Mouse (Mus musculus): ENCODE measurements around the gene B3gnt2.

Gene B3gnt2

GRCm38 (mm10) chr11:22815877-22816276 is 44.9 kb downstream of the B3gnt2 start:
- in situ Hi-C loops (cut with MboI, MseI), result loop anchor here (5.0 kb wide), 1 partner anchor 36 kb away; no protein-coding TSS in a partner anchor

- in situ Hi-C loops (cut with MboI, MseI), result loop anchor here (5.0 kb wide), 1 partner anchor 37 kb away; no protein-coding TSS in a partner anchor
Measured at GRCm38 (mm10) chr11:22815143-22815542, 45.6 kb downstream of the B3gnt2 start.

- in situ Hi-C loops (cut with MboI, MseI), result no loop called here
Measured at GRCm38 (mm10) chr11:22813921-22814704, 46.6 kb downstream of the B3gnt2 start.

DNA sequence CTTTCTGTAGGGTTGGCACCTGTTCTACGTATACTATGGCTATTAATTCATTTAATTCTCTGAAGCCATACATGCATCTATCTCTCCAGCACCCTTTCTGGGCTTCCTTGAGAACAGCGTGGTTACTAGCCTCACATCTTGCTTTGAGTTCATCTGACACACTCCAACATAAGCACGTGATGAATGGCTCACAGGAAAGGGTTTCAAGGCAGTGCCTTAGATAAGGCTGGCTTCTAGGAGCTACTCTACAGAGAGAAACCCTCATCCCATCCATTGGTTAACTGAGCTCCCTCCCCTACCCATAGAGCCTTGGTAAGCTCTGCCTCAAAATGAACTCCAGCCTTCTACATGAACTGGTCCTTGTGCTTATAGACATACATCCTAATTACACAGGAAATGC is 47.3 kb downstream of the B3gnt2 start:
- in situ Hi-C loops (cut with MboI, MseI), result no loop called here

DNA sequence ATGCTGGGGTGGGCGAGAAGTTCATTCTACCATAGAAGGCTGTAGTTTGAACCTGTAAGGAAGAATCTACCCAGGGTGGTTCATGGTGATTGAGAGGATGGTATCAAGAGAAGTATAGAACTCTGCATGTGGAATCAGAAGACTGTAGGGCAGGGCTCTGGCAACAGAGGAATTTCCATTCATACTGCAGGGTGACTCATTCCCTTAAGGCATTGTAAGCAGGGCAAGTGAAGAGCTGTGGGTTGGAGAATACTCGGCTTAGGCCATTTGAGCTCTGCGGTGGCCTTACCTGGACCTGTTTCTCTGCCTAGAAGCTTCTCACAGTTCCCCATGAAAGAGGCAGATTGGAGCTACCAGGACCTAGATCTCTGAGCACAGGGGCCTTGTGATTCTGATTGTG is 49.3 kb downstream of the B3gnt2 start:
- in situ Hi-C loops (cut with MboI, MseI), result no loop called here

DNA sequence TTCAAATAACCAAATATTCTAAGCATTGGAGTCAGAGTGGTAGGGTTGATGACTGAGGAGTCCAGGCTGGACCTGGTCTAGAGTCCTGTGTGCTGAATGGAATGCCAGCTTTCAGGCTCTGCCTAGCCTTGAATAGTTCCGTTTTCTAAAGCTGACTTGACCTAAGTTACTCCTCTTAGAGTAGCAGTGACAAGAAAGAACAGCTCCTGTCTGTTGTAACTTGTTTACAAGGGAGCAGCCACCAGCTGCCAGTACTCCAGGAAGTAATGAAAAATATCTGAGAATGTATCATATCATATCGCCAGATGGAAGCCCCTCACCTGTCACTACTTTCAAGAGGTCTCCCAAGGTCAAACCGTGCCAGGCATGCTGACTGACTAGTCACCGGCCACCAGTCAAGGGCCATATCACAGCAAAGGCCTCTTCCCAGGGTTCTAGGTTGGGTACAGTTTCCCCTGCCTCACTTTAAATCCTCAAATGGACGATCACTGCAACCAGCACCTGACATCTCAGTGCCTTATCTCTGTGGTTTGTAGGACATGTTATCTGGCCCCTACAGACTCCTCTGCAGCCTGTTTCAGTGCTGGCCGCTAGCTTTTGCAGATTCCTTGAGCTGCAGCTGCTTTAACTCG is 51.2 kb downstream of the B3gnt2 start:
- in situ Hi-C loops (cut with MboI, MseI), result no loop called here

DNA sequence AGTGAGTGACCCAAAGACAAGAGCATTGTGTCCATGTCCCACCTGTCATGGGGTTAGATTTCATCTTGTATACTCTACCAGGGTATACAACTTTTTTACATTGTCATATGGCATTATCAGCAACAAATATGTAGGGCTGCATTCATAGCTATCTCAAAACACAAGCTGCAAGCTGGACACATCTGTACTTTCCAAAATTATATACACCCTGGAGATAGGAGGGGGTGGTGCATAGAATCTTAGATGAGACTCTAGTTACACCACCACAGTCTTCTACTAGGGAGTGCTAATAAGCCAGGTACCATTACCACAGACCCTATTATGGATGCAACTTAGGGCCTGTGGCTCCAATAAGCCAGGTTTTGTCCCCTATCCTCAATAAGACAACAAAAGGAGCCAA is 52.7 kb downstream of the B3gnt2 start:
- in situ Hi-C loops (cut with MboI, MseI), result no loop called here

DNA sequence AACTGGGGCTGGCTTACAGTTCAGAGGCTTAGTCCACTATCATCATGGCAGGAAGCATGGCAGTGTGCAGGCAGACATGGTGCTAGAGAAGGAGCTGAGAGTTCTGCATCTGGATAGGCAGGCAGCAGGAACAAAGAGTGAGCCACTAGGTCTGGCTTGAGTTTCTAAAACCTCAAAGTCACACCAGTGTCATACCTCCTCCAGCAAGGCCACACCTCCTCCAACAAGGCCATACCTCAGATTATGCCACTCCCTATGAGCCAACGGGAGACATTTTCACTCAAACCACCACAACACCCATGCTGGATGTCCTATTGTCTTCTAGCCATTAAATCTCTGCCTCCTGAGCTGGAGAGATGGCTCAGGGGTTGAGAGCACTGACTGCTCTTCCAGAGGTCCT is 55.6 kb downstream of the B3gnt2 start:
- in situ Hi-C loops (cut with MboI, MseI), result no loop called here

GRCm38 (mm10) chr11:22799987-22800424 is 60.8 kb downstream of the B3gnt2 start:
- in situ Hi-C loops (cut with MboI, MseI), result no loop called here

DNA sequence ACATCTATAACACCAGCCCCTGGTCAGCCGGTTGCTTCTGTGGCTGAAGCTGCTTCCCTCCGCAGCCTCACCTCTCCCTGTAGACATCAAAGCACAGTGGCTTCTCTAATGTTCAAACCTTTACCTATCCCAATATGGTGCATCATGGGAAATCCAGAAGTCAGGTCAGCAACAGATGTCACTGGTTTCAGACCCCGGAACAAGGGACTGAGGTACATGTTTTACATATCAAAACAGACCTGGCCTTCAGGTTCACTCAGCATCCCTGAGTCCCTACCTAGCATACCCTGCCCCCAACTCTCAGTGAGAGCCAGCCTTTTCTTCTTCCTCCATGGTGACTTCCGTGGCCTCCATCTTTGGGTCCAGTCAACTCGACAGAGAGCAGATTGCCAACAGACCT is 61.8 kb downstream of the B3gnt2 start:
- in situ Hi-C loops (cut with MboI, MseI), result no loop called here

DNA sequence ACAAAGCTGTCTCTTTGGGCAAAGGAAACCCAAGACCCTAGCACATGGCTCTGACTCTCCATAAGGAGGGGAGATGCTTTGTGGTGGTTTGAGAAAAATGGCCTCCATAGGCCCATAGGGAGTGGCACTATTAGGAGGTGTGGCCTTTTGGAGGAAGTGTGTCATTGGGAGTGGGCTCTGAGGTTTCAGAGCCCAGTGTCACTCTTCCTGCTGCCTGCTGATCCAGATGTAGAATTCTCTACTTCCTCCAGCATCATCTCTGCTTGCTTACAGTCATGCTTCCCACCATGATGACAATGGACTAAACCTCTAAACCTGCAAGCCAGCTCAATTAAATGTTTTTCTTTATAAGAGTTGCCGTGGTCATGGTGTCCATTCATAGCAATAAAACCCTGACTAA is 66.0 kb downstream of the B3gnt2 start:
- in situ Hi-C loops (cut with MboI, MseI), result no loop called here

- in situ Hi-C loops (cut with MboI, MseI), result no loop called here
Measured at GRCm38 (mm10) chr11:22793881-22794203, 66.9 kb downstream of the B3gnt2 start.

DNA sequence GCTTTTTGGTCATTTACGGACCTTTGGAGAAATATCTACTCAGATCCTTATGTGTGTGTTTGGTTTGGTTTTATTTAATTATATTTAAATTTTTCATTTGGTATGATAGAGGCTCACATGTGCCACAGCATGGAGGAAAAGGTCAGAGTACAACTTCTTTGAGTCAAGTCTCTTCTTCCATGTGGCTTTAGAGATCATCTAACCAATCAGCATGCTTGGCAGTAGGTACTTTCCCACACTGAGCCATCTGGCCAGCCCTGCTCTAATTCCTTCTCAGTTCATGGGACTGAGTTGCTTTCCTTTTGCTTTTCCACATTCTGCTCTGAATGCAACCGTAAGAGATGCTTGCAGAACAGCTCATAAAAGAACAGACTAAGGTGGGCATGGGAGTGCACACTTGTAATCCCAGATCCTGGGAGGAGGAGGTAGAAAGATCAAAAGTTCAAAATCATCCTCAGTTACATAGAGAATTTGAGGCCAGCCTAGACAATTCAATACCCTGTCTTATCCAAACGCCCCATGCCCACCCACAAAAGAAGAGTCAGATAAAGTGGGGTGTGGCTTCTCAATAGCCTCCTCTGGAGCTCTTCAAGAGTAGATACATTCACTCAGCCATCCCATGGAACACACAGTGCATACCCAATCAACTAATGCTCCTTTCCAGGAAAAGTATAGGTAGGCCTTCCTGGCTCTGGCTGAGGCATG is 67.4 kb downstream of the B3gnt2 start:
- in situ Hi-C loops (cut with MboI, MseI), result no loop called here

- in situ Hi-C loops (cut with MboI, MseI), result no loop called here
Measured at GRCm38 (mm10) chr11:22792149-22792548, 68.6 kb downstream of the B3gnt2 start.

DNA sequence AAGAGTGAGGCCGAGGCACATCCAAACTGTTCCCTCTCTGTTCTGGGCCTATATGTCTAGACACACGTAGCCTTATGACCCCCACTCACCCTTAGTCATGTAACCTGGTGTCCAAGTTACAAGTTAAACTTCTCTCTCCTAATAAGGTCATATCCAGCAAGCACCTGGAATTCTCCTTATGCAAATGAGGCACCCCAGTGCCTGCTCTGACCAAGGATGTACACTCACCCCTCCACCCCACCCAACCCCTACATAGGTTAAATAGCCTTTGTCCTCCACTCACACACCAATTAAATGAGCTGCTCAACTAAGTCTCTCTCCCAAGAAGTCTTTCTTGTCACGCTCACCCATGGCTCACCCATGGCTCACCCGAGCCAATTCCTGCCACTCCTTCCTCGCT is 69.0 kb downstream of the B3gnt2 start:
- in situ Hi-C loops (cut with MboI, MseI), result no loop called here

DNA sequence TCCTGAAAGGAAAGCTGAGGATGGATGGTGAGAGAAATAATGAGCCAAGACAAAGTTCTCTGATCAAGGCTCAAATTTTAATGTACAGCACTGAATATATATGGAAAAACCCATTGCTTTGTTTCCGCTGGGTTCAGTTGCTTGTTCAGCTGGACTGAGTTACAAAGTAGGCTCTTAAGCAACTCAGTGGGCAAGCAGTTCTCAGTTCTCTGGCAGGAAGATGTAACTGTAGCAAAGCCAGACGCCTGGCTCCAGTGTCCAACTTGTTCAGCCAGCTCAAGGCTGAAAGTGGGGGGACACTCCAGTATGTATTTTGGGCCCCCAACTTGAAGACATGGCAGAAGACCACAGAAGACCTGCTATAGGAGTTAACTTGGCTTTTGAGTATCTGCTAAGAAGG is 72.9 kb downstream of the B3gnt2 start:
- in situ Hi-C loops (cut with MboI, MseI), result no loop called here

DNA sequence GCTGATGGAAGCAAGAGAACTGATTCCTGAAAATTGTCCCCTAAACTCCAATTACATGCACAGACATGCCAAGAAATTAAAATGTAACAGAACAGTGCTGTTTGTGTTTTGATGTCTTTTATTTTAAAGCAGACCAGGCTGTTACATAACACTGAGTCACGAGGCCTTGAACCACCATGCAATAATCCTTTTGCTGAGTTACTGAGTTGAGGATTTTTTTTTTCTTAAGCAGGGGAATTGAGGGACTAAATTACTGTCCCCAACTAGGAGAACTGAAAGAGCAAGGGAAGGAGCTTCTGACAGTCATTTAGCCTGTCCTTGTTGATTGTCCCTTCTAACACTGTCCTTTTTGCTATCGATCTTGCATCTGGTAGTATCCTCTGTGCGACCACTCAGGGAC is 76.3 kb downstream of the B3gnt2 start:
- in situ Hi-C loops (cut with MboI, MseI), result no loop called here

- in situ Hi-C loops (cut with MboI, MseI), result no loop called here
Measured at GRCm38 (mm10) chr11:22782705-22783124, 78.0 kb downstream of the B3gnt2 start.

GRCm38 (mm10) chr11:22781190-22781589 is 79.6 kb downstream of the B3gnt2 start:
- in situ Hi-C loops (cut with MboI, MseI), result no loop called here

- in situ Hi-C loops (cut with MboI, MseI), result no loop called here
Measured at GRCm38 (mm10) chr11:22780761-22781160, 80.0 kb downstream of the B3gnt2 start.

DNA sequence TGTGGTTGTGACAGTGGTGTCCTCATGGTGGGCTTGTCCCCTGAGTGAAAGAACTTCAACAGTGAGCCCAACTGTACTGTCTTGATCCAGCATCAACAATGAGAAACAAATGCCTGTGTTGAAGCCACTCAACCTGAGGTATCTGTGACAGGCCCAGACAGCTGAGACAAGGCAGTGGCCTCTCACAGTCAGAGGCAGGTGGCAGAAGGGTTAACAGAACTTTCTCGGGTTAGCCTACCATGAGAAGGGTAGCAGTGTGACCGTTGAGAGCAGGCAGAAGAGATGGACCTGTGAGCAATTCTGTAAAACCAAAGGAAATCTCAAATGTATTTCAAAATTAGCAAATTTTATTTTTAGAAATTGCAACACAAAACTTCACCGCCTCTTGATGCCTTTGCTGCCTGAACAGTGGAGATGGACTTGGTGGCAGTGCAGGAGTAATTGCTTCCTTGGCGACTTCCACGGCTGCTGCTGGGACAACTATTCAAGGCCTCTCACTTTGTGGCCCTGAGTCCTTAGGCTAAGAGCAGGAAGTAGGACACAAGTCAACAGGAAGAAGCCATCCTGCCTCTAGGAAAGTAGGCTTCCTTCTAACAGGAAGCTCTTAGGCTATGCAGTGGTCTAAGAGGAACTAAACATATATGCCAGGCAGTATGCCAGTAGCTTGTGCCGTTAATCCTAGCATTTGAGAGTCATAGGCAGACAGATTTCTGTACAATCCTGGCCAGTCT is 80.8 kb downstream of the B3gnt2 start:
- in situ Hi-C loops (cut with MboI, MseI), result no loop called here

DNA sequence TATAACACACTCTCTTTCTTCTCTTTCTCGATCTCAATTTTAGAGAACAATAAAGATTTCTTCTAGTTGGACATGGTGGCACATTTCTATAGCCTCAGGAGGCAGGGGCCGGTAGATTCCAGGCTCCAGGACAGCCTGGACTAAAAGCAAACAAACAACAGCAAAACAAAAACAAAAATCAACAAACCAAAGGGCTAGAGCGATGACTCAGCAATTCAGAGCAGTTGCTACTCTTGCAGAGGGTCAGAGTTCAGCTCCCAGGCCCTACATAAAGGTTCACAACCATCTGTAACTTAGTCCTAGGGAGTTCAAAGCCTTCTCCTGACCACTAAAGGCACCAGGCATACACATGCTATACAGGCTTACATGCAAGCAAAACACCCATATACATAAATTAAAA is 82.2 kb downstream of the B3gnt2 start:
- in situ Hi-C loops (cut with MboI, MseI), result no loop called here
